In genomic region chr4:124905417-124905816, GRCm38 (mm10) we compare ENCODE assay signal across 12 mouse cellular contexts. TPM values are rescaled to one million over a fixed set of nuclear protein-coding genes. Genes with fewer than 3 reads are reported as not detected.
DNase-seq lines count a peak whose midpoint lies in the region; ATAC-seq and TF ChIP-seq lines count a peak whose summit lies in the region.
"Had no signal": no experiment of that assay in that cellular context is flagged by ENCODE, and none has a peak within 500 bp of the region (broad histone marks: within the 10 kb centered on the region; RNA-seq: fewer than 3 reads in every experiment).

No protein-coding gene starts in this region.

- H3K36me3 ChIP-seq in kidney, postnatal 0 days (ENCODE audit: insufficient read depth, low read length) = no peaks in the 10 kb centered on the region
- H3K36me3 ChIP-seq in midbrain, embryonic 12.5 days = no peaks in the 10 kb centered on the region
- H3K36me3 ChIP-seq: limb, embryonic 15.5 days had no signal

- no peak overlapping the region for H3K4me2 ChIP-seq in kidney, postnatal 0 days (ENCODE audit: low read length)
- H3K4me2 ChIP-seq in midbrain, embryonic 12.5 days (replicated peaks) = no peak overlapping the region

- H3K27ac ChIP-seq in kidney, postnatal 0 days = no peak overlapping the region
- H3K27ac ChIP-seq in midbrain, embryonic 12.5 days (replicated peaks) = peak overlapping the region; percentile 96
- H3K27ac ChIP-seq: limb, embryonic 15.5 days; macrophage had no signal

- H3K4me1 ChIP-seq in kidney, postnatal 0 days (replicated peaks; ENCODE audit: insufficient read depth, low read length) = 0 out of 2 replicates have a peak, but pooled peaks cover 8% of the 10 kb centered on the region
- peaks cover 33% of the 10 kb centered on the region for H3K4me1 ChIP-seq in midbrain, embryonic 12.5 days

- intact Hi-C loops in heart, postnatal 36 days (cut with DNase I) = no loop called here

- no peak overlapping the region for H3K4me3 ChIP-seq in kidney, postnatal 0 days (replicated peaks; ENCODE audit: low read depth, low read length)
- no peak overlapping the region for H3K4me3 ChIP-seq in midbrain, embryonic 12.5 days

- H3K27me3 ChIP-seq in kidney, postnatal 0 days (ENCODE audit: insufficient read depth, low read length) = no peaks in the 10 kb centered on the region
- H3K27me3 ChIP-seq in midbrain, embryonic 12.5 days = 0 out of 2 replicates have a peak, but pooled peaks cover 10% of the 10 kb centered on the region

- 70% methylated on average over 4 of the region's 4 CpGs for WGBS in kidney, postnatal 0 days
- WGBS in midbrain, embryonic 12.5 days = 70% methylated on average over 4 of the region's 4 CpGs

- ATAC-seq in kidney, postnatal 0 days (replicated peaks; ENCODE audit: low FRiP score, low read depth) = no peak
- no peak for ATAC-seq in midbrain, embryonic 12.5 days (ENCODE audit: low FRiP score, low read depth)
- no peak for ATAC-seq in inflammation-experienced regulatory T-cells, adult 6 months

- H3K9ac ChIP-seq in kidney, postnatal 0 days (ENCODE audit: low read depth, low read length) = no peak overlapping the region
- H3K9ac ChIP-seq in midbrain, embryonic 12.5 days (replicated peaks) = no peak overlapping the region
- H3K9ac ChIP-seq: limb, embryonic 15.5 days had no signal

- DNase-seq in kidney, postnatal 0 days (ENCODE audit: low spot score) = no peak
- DNase-seq in kidney, postnatal 4 days = no peak
- DNase-seq in CD4-positive helper T cell, adult 2 months (ENCODE audit: low read depth, low spot score) = peak; percentile 28
- DNase-seq in NIH3T3 (ENCODE audit: low read depth) = peak; percentile 70
- DNase-seq in heart, postnatal 36 days = no peak
- DNase-seq in kidney, adult 8-10 months = no peak
- DNase-seq: heart, postnatal 14 days had no signal

- no peaks in the 10 kb centered on the region for H3K9me3 ChIP-seq in kidney, postnatal 0 days (replicated peaks; ENCODE audit: low read length)
- no peaks in the 10 kb centered on the region for H3K9me3 ChIP-seq in midbrain, embryonic 12.5 days
- H3K9me3 ChIP-seq: limb, embryonic 15.5 days had no signal

- TF ChIP-seq CTCF in kidney, postnatal 0 days (IDR thresholded peaks at IDR 0.05; ENCODE audit: low read depth) = peak; percentile 27

RNA-seq across cellular contexts. Expression of gene Epha10, which starts 24.7 kb away (rescaled TPM):
- polyA plus RNA-seq in kidney, postnatal 0 days (2015; fragmentation: Nextera tagmentation; extraction: Ambion mirVana) = not detected in 2 replicates
- 12.3 and 13.3 TPM in 2 replicates for polyA plus RNA-seq in midbrain, embryonic 12.5 days (2016; fragmentation: Nextera tagmentation; extraction: Ambion mirVana)
- not detected for total RNA-seq in heart, postnatal 36 days (2021)
- polyA plus RNA-seq in inflammation-experienced regulatory T-cells, adult 6 months (2017; shearing (Covaris generic)) = not detected
- total RNA-seq: heart, postnatal 14 days; neutrophil, adult 5-6 weeks had no signal
- polyA plus RNA-seq: macrophage had no signal

RNA-seq across cellular contexts. Expression of gene 9930104L06Rik, which starts 31.4 kb away (rescaled TPM):
- polyA plus RNA-seq in kidney, postnatal 0 days (2015; fragmentation: Nextera tagmentation; extraction: Ambion mirVana) = 7.4 and 8.3 TPM in 2 replicates
- polyA plus RNA-seq in midbrain, embryonic 12.5 days (2016; fragmentation: Nextera tagmentation; extraction: Ambion mirVana) = 17.0 and 18.1 TPM in 2 replicates
- total RNA-seq in heart, postnatal 36 days (2021) = 1 to 10 TPM; 6.6 to 9.1 TPM
- polyA plus RNA-seq in inflammation-experienced regulatory T-cells, adult 6 months (2017; shearing (Covaris generic)) = 10 to 100 TPM in 1 of 3 experiments, 1 to 10 TPM in 2; 7.3 to 13.8 (median 9.9) TPM

RNA-seq across cellular contexts. Expression of gene Cdca8, which starts 33.7 kb away (rescaled TPM):
- polyA plus RNA-seq in kidney, postnatal 0 days (2015; fragmentation: Nextera tagmentation; extraction: Ambion mirVana) = 42.8 and 53.9 TPM in 2 replicates
- polyA plus RNA-seq in midbrain, embryonic 12.5 days (2016; fragmentation: Nextera tagmentation; extraction: Ambion mirVana) = 190 and 207 TPM in 2 replicates
- 1 to 10 TPM; 1.5 TPM for total RNA-seq in heart, postnatal 36 days (2021)
- polyA plus RNA-seq in inflammation-experienced regulatory T-cells, adult 6 months (2017; shearing (Covaris generic)) = 100 to 1,000 TPM in 1 of 3 experiments, 10 to 100 TPM in 2; 12.5 to 130 (median 20.4) TPM

RNA-seq across cellular contexts. Expression of gene Maneal, which starts 43.4 kb away (rescaled TPM):
- polyA plus RNA-seq in kidney, postnatal 0 days (2015; fragmentation: Nextera tagmentation; extraction: Ambion mirVana) = 0.34 and 0.36 TPM in 2 replicates
- 7.1 and 7.9 TPM in 2 replicates for polyA plus RNA-seq in midbrain, embryonic 12.5 days (2016; fragmentation: Nextera tagmentation; extraction: Ambion mirVana)
- total RNA-seq in heart, postnatal 36 days (2021) = under 1 TPM; 0.14 to 0.22 TPM
- polyA plus RNA-seq in inflammation-experienced regulatory T-cells, adult 6 months (2017; shearing (Covaris generic)) = under 1 TPM; 0.30 to 0.88 (median 0.60) TPM
- total RNA-seq: neutrophil, adult 5-6 weeks had no signal

RNA-seq across cellular contexts. Expression of gene 1110065P20Rik, which starts 54.4 kb away (rescaled TPM):
- 65.1 and 80.9 TPM in 2 replicates for polyA plus RNA-seq in kidney, postnatal 0 days (2015; fragmentation: Nextera tagmentation; extraction: Ambion mirVana)
- 69.1 and 72.4 TPM in 2 replicates for polyA plus RNA-seq in midbrain, embryonic 12.5 days (2016; fragmentation: Nextera tagmentation; extraction: Ambion mirVana)
- 10 to 100 TPM; 22.1 to 22.7 TPM for total RNA-seq in heart, postnatal 36 days (2021)
- 1 to 10 TPM; 4.3 to 4.7 (median 4.4) TPM for polyA plus RNA-seq in inflammation-experienced regulatory T-cells, adult 6 months (2017; shearing (Covaris generic))

Comparison
In these comparisons a context has a peak if more than half of its experiments do, and no peak if none do; other contexts are left out.
1. DNase-seq: peak in CD4-positive helper T cell, adult 2 months (single experiment) and NIH3T3 (single experiment); none in kidney, postnatal 0 days (single experiment), kidney, postnatal 4 days (0 of 2), heart, postnatal 36 days (0 of 2) and kidney, adult 8-10 months (0 of 2).
2. RNA of gene Epha10, which starts 24.7 kb away (polyA plus RNA-seq): 12.3 to 13.3 TPM in midbrain, embryonic 12.5 days; not detected in inflammation-experienced regulatory T-cells, adult 6 months and not detected in kidney, postnatal 0 days; every median in the first group is over 10 times any median in the second.